Comparison of ENCODE assay signal across 8 mouse cellular contexts in the genomic region with DNA sequence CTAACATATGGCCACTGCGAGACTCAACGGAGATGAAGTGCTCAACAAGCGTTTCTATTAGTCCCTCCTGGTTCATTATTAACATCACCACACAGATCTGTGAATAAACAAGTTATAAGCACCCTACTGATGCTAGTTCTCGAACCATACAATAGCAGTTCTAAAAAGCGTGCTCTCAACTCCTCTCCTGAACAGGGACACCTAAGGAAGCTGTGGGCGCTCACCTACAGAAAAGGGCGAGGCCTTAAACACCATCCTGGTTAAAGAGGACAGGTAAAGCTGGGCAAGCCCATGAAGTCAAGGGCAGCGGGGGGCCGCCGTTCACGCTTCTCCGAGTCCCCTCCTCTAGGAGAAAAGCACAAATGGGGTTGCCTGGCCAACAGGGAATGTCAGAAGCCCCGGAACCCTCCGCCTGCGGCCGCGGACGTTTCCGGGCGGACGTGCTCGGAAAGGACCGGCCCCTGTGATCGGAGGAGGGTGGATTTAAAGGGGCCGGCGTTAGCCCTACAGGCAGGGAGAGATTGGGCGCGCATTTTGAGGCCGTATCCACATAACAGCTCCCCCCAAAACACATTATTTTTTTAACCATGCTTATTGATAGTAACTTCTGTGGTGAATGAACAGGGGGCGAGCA. TPM values are rescaled to one million over a fixed set of nuclear protein-coding genes. Genes with fewer than 3 reads are reported as not detected.
A peak's percentile ranks its signal among the peaks of the same experiment; 100 is the strongest.
DNase-seq lines count a peak whose midpoint lies in the region; ATAC-seq lines count a peak whose summit lies in the region.

No protein-coding gene starts in this region.

- DNase-seq in adrenal gland, adult (ENCODE audit: inconsistent age in 2 of 2, low spot score in 1 of 2), result peak; percentile 87 to 96
- peak; percentile 90 for DNase-seq in embryo, embryonic 10 days (ENCODE audit: low spot score)
- peak; percentile 83 for DNase-seq in gastrocnemius, postnatal 10 days
- peak; percentile 76 to 91 for DNase-seq in left cerebral cortex, postnatal 10 days (ENCODE audit: extremely low spot score in 1 of 2, low spot score in 2 of 2)
- peak; percentile 91 to 93 for DNase-seq in right cerebral cortex, postnatal 10 days (ENCODE audit: low spot score in 2 of 2)
- DNase-seq in urinary bladder, postnatal 14 days (ENCODE audit: low spot score), result peak; percentile 85

- intact Hi-C loops in left cerebral cortex, postnatal 10 days (cut with DNase I), result no loop called here

- ATAC-seq in inflammation-experienced regulatory T-cells, adult 6 months, result peak; percentile 68
- peak; percentile 87 for ATAC-seq in megakaryocyte progenitor cell, adult 5-6 weeks (replicated peaks; ENCODE audit: poor library complexity)

RNA-seq across cellular contexts. Expression of gene Ptpn21, which starts 2.8 kb away (rescaled TPM):
- total RNA-seq in gastrocnemius, postnatal 10 days (2021), result 10 to 100 TPM; 33.5 to 39.8 TPM
- 1 to 10 TPM; 4.0 to 6.4 (median 4.8) TPM for polyA plus RNA-seq in inflammation-experienced regulatory T-cells, adult 6 months (2017; shearing (Covaris generic))
- total RNA-seq in left cerebral cortex, postnatal 10 days (2021), result 1 to 10 TPM; 5.4 to 7.9 TPM
- total RNA-seq in megakaryocyte progenitor cell, adult 5-6 weeks (2015), result 5.9 and 8.0 TPM in 2 replicates
- total RNA-seq in megakaryocyte progenitor cell, adult 5-6 weeks (2017), result 2.7 and 3.1 TPM in 2 replicates

RNA-seq across cellular contexts. Expression of gene Zc3h14, which starts 12.4 kb away (rescaled TPM):
- total RNA-seq in gastrocnemius, postnatal 10 days (2021), result 10 to 100 TPM; 51.8 to 55.9 TPM
- 10 to 100 TPM; 36.1 to 39.8 (median 37.1) TPM for polyA plus RNA-seq in inflammation-experienced regulatory T-cells, adult 6 months (2017; shearing (Covaris generic))
- 100 to 1,000 TPM; 103 to 106 TPM for total RNA-seq in left cerebral cortex, postnatal 10 days (2021)
- total RNA-seq in megakaryocyte progenitor cell, adult 5-6 weeks (2015), result 214 and 244 TPM in 2 replicates
- 105 and 126 TPM in 2 replicates for total RNA-seq in megakaryocyte progenitor cell, adult 5-6 weeks (2017)

Comparison
In these comparisons a context has a peak if more than half of its experiments do, and no peak if none do; other contexts are left out.
1. Peak in every context shown above with its lines: DNase-seq and ATAC-seq.